Mouse (Mus musculus) ES-E14 (cell line): ENCODE results near the gene Hoxa3.

Experiments used
- CHD2 ChIP-seq: IDR thresholded peaks from 2 replicates; pipeline ENCODE4 v1.6.1; 2014; ENCODE audit warnings: mild to moderate bottlenecking, low read depth, low read length, inconsistent platforms
- HCFC1 ChIP-seq: IDR thresholded peaks from 2 replicates; pipeline ENCODE4 v1.6.1; 2012; ENCODE audit warnings: low read length, inconsistent platforms, borderline replicate concordance; ENCODE audit not compliant: insufficient read depth
- MAFK ChIP-seq: IDR thresholded peaks from 2 replicates; pipeline ENCODE4 v1.6.1; 2014; ENCODE audit warnings: mild to moderate bottlenecking, low read depth, low read length, inconsistent platforms; ENCODE audit not compliant: insufficient read depth
- ZC3H11A ChIP-seq: IDR thresholded peaks from 2 replicates; pipeline ENCODE4 v1.6.1; 2012; ENCODE audit warnings: low read depth, mild to moderate bottlenecking, inconsistent platforms, low read length, borderline replicate concordance
- ZNF384 ChIP-seq: IDR thresholded peaks from 2 replicates; pipeline ENCODE4 v1.6.1; 2012; ENCODE audit warnings: low read depth, low read length, inconsistent platforms

GRCm38 (mm10) chr6:52150401-52150966, 62.7 kb downstream of the Hoxa3 start:
- TF ChIP-seq HCFC1 (no peak), CHD2 (no peak), ZNF384 (no peak), ZC3H11A (no peak), MAFK (no peak)
